Mouse (Mus musculus) G1E (cell line): ENCODE measurements around the gene Ptgir.

Source experiments
- CTCF ChIP-seq: IDR thresholded peaks from 2 replicates; pipeline ENCODE4 v1.5.1; 2012; ENCODE audit warnings: low read depth, low read length, inconsistent platforms, mixed read lengths
- GATA1 ChIP-seq: IDR thresholded peaks from 2 replicates; pipeline ENCODE4 v1.6.1; 2012; ENCODE audit warnings: borderline replicate concordance, low read length, inconsistent platforms, mixed read lengths
- GATA2 ChIP-seq: IDR thresholded peaks from 2 replicates; pipeline ENCODE4 v1.6.1; 2012; ENCODE audit warnings: low read depth, low read length, inconsistent platforms, borderline replicate concordance
- POLR2AphosphoS5 ChIP-seq: IDR thresholded peaks from 2 replicates; pipeline ENCODE4 v1.6.1; 2012; ENCODE audit warnings: low read depth, low read length, inconsistent platforms; ENCODE audit not compliant: insufficient replicate concordance
- TAL1 ChIP-seq: conservative IDR thresholded peaks from 2 replicates; pipeline ENCODE4 v1.6.1; 2012; ENCODE audit warnings: low read depth, low read length, inconsistent platforms, mixed read lengths

GRCm38 (mm10) chr7:16892352-16892730 is 13.9 kb upstream of the Ptgir start:
- TF ChIP-seq CTCF (no peak), POLR2AphosphoS5 (no peak), GATA1 (no peak), TAL1 (no peak), GATA2 (no peak)
